Mouse (Mus musculus) brown adipose tissue, adult 24 weeks (tissue): ENCODE results near the gene Dock8. TPM values are rescaled to one million over a fixed set of nuclear protein-coding genes. Genes with fewer than 3 reads are reported as not detected.

Experiments
- H3K27ac ChIP-seq: fragments of 200-500 bp; replicated peaks from 2 replicates; pipeline ENCODE4 v1.5.1; 2012; ENCODE audit warnings: low read depth, mild to moderate bottlenecking, low read length
- H3K4me1 ChIP-seq: fragments of 200-500 bp; 2 replicates; pipeline ENCODE4 v1.6.1; 2012; ENCODE audit warnings: low read length, mixed read lengths; ENCODE audit not compliant: control insufficient read depth, insufficient read depth, insufficient read length
- H3K4me3 ChIP-seq: fragments of 200-500 bp; 2 replicates; pipeline ENCODE4 v1.5.1; 2012; ENCODE audit warnings: low read depth, mild to moderate bottlenecking, low read length, moderate library complexity; ENCODE audit not compliant: insufficient read depth
- polyA plus RNA-seq: library from polyadenylated mRNA; stranded (reverse); fragments of >200 nt; gene quantifications from 2 replicates; pipeline ENCODE4 v1.2.4, GENCODE M21; 2012; ENCODE audit not compliant: missing spikeins, insufficient read depth, insufficient read length

Dock8 gene
- polyA plus RNA-seq, 1 experiment = 42.3 TPM

GRCm38 (mm10) chr19:25035825-25036224 lies 36.5 kb downstream of the Dock8 start:
- H3K4me3 ChIP-seq = no peak overlapping the region
- H3K4me1 ChIP-seq = no peaks in the 10 kb centered on the region
- H3K27ac ChIP-seq = no peak overlapping the region

GRCm38 (mm10) chr19:25036784-25037183 lies 37.5 kb downstream of the Dock8 start:
- no peak overlapping the region for H3K4me3 ChIP-seq
- H3K27ac ChIP-seq = no peak overlapping the region

GRCm38 (mm10) chr19:25037249-25037648 lies 37.9 kb downstream of the Dock8 start:
- Histone ChIP-seq H3K4me1 (no peaks in the 10 kb centered on the region), H3K27ac (no peak overlapping the region), H3K4me3 (no peak overlapping the region)

More at GRCm38 (mm10) chr19:25036784-25037183, 37.5 kb downstream of the Dock8 start:
- no peaks in the 10 kb centered on the region for H3K4me1 ChIP-seq

GRCm38 (mm10) chr19:25038293-25038692 lies 39.0 kb downstream of the Dock8 start:
- Histone ChIP-seq H3K27ac (no peak overlapping the region), H3K4me3 (no peak overlapping the region), H3K4me1 (no peaks in the 10 kb centered on the region)

- Histone ChIP-seq H3K4me1 (no peaks in the 10 kb centered on the region), H3K4me3 (no peak overlapping the region), H3K27ac (no peak overlapping the region)
Measured at GRCm38 (mm10) chr19:25041209-25041608, 41.9 kb downstream of the Dock8 start.

GRCm38 (mm10) chr19:25042973-25043372 lies 43.6 kb downstream of the Dock8 start:
- H3K27ac ChIP-seq = no peak overlapping the region
- H3K4me3 ChIP-seq = no peak overlapping the region
- H3K4me1 ChIP-seq = no peaks in the 10 kb centered on the region

GRCm38 (mm10) chr19:25044057-25044456 lies 44.7 kb downstream of the Dock8 start:
- Histone ChIP-seq H3K27ac (no peak overlapping the region), H3K4me3 (no peak overlapping the region), H3K4me1 (no peaks in the 10 kb centered on the region)

GRCm38 (mm10) chr19:25052355-25052754 lies 53.0 kb downstream of the Dock8 start:
- H3K4me3 ChIP-seq = 0 out of 2 replicates have a peak overlapping the region, but pooled peaks have one; percentile 3
- H3K27ac ChIP-seq = peak overlapping the region; percentile 60
- no peaks in the 10 kb centered on the region for H3K4me1 ChIP-seq

GRCm38 (mm10) chr19:25053152-25053551 lies 53.8 kb downstream of the Dock8 start:
- Histone ChIP-seq H3K4me3 (no peak overlapping the region), H3K4me1 (no peaks in the 10 kb centered on the region), H3K27ac (no peak overlapping the region)

- no peaks in the 10 kb centered on the region for H3K4me1 ChIP-seq
- no peak overlapping the region for H3K27ac ChIP-seq
- H3K4me3 ChIP-seq = no peak overlapping the region
Measured at GRCm38 (mm10) chr19:25055025-25055424, 55.7 kb downstream of the Dock8 start.

- no peak overlapping the region for H3K4me3 ChIP-seq
- H3K27ac ChIP-seq = no peak overlapping the region
- no peaks in the 10 kb centered on the region for H3K4me1 ChIP-seq
Measured at GRCm38 (mm10) chr19:25055559-25055958, 56.2 kb downstream of the Dock8 start.

GRCm38 (mm10) chr19:25056224-25056623 lies 56.9 kb downstream of the Dock8 start:
- no peak overlapping the region for H3K27ac ChIP-seq
- no peaks in the 10 kb centered on the region for H3K4me1 ChIP-seq
- no peak overlapping the region for H3K4me3 ChIP-seq

GRCm38 (mm10) chr19:25057826-25058225 lies 58.5 kb downstream of the Dock8 start:
- Histone ChIP-seq H3K4me1 (no peaks in the 10 kb centered on the region), H3K4me3 (no peak overlapping the region), H3K27ac (no peak overlapping the region)

- H3K4me3 ChIP-seq = no peak overlapping the region
- 0 out of 2 replicates have a peak overlapping the region, but pooled peaks have one; percentile 21 for H3K27ac ChIP-seq
- no peaks in the 10 kb centered on the region for H3K4me1 ChIP-seq
Measured at GRCm38 (mm10) chr19:25059847-25060364, 60.6 kb downstream of the Dock8 start.

GRCm38 (mm10) chr19:25060375-25060774 lies 61.0 kb downstream of the Dock8 start:
- Histone ChIP-seq H3K27ac (no peak overlapping the region), H3K4me3 (no peak overlapping the region), H3K4me1 (no peaks in the 10 kb centered on the region)

GRCm38 (mm10) chr19:25062188-25062856 lies 63.0 kb downstream of the Dock8 start:
- H3K27ac ChIP-seq = no peak overlapping the region
- no peaks in the 10 kb centered on the region for H3K4me1 ChIP-seq
- H3K4me3 ChIP-seq = no peak overlapping the region
